Mouse (Mus musculus) stomach, postnatal 0 days (tissue): ENCODE results near the gene Fhit.

Source experiments
- CTCF ChIP-seq: IDR thresholded peaks from 2 replicates; pipeline ENCODE4 v1.5.1; 2016; ENCODE audit warnings: antibody characterized with exemption, low read depth, mild to moderate bottlenecking, moderate library complexity
- EP300 ChIP-seq: optimal IDR thresholded peaks from 2 replicates; pipeline ENCODE3; 2016; ENCODE audit warnings: antibody characterized with exemption

DNA sequence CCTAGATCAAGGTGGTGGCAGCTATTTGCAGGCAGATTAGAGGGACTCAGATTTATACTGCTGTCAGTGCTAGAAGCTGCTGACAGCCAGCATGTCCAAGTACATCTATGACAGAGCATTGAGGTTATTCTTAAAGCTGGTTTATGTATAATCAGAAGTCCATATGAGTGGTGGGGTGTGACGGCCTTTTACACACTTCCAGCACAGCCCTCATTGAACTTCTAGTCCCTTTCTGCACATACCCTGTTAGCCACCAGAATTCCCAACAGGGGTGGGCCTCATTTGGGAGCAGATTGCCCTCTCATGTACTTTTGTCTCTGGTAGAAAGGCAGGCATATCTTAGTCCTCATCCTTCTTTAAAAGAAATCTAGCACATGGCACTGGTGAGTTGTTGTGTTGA, 817.8 kb downstream of the Fhit start:
- TF ChIP-seq CTCF = no peak
- no peak for TF ChIP-seq EP300
